Mouse (Mus musculus) kidney, postnatal 25 days (tissue): ENCODE measurements around the gene Copb1.
A peak's percentile ranks its signal among the peaks of the same experiment; 100 is the strongest.

Source experiments
- DNase-seq, 2 experiments: peaks; one replicate each; pipeline ENCODE4 v3.0.0; 2021; ENCODE audit warnings: mixed read lengths in 2 of 2

The Copb1 gene

GRCm38 (mm10) chr7:114253885-114254833, at the start of gene Copb1:
TSS of gene Copb1 (minus strand) at chr7:114254711.
- peak; percentile 97 for DNase-seq

- DNase-seq: no peak
Measured at GRCm38 (mm10) chr7:114301293-114301782, 46.8 kb upstream of the Copb1 start.

DNA sequence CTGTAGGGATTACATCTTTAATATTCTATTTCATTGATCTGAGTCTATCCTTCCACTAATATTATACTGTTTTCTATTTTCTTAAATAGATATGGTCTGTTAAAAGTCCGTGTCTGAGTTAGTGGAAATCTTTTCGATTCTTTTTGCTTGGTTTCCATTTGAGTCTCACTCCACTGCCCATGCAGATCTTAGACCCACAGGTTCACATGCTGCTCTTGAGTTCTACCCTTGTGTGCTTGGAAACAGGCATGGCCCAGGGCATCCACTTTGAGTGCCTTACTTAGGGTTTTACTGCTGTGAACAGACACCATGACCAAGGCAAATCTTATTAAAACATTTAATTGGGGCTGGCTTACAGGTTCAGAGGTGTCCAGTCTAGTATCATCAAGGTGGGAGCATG, 46.3 kb upstream of the Copb1 start:
- no peak for DNase-seq

DNA sequence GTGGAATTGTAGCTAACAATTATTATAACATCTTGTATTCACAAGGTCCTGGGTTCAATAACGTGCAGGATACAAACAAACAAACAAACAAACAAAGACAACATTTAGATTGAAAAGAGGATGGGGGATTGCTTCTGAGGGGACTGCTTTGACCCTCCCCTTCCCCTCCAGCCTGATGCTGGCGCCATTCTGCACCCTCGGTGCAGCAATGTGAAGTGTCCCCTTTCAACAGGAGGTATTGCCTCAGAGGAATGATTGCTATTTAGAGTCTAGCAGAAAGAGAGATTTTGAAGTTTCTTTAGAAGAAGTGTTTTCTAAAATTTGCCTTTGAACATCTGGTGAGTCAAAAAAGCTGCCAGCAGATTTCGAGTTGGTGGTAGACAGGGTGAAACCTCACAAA, 44.7 kb upstream of the Copb1 start:
- no peak for DNase-seq

- no peak for DNase-seq
Measured at GRCm38 (mm10) chr7:114294698-114295097, 40.2 kb upstream of the Copb1 start.

GRCm38 (mm10) chr7:114293903-114294302, 39.4 kb upstream of the Copb1 start:
- no peak for DNase-seq

DNA sequence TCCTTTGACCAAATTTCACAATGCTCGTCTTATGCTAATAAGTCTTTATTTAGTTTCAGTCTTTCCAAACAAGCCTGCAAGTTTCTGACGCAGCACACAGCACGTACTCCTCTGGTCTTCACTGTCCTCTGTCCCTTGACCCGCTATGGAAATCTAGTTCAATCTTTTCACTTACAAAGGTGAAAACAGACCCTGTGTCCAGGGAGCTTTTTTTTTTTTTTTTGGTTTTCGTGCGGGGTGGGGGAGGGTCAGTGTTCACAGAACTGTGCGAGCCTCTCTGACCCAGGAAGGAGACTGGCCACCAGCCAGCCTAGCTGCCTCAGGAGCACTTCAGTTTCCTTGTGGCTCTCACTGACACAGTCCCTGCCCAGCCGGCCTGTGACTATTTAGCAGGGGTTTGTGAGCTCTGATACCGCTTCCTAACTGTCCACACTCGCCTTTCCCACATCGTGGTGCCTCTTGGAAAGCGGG, 38.0 kb upstream of the Copb1 start:
- DNase-seq: peak; percentile 94

- DNase-seq: peak; percentile 46 to 79
Measured at GRCm38 (mm10) chr7:114291461-114292335, 37.2 kb upstream of the Copb1 start.

DNA sequence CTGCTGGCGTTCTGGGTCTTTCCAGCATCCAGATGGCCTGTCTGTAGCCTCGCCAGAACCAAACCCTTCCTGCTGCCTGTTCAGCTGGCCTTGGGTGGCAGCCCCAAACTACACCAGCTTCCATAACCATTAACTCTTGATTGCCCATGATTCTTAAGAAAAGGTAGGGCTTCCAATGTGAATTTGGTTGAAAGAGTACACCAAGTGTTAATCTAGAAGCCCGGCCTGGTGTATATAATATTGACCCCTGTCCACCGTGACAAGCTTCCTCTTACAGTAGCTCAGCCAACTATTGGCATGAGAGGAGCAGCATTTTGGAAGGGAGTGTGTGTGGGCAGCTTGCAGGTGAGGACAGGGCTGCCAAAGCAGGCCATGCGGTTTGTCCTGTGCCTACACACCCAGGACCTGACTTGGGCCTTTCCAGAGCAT, 35.6 kb upstream of the Copb1 start:
- no peak for DNase-seq

- DNase-seq: no peak
Measured at GRCm38 (mm10) chr7:114284296-114284910, 29.9 kb upstream of the Copb1 start.

DNA sequence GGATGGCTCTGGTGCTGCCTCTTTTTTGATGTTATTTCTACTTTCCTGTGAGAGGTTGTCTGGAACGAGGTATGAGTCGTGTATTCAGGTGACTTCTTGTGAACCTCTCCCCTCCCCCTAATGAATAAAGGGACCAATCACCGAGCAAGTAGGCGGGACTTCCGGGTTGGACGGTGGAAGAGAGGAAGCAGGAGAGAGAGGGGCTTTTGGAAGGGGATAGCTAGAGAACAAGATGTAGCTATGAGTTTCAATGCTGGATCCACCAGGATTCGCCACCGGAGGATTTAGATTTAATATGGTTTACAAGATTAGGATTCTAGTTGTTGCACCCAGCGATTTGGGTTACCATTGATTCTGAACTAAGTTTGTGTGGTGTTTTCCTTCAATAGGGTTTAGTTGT, 28.5 kb upstream of the Copb1 start:
- no peak for DNase-seq

- peak; percentile 46 to 58 for DNase-seq
Measured at GRCm38 (mm10) chr7:114281671-114282070, 27.2 kb upstream of the Copb1 start.

DNA sequence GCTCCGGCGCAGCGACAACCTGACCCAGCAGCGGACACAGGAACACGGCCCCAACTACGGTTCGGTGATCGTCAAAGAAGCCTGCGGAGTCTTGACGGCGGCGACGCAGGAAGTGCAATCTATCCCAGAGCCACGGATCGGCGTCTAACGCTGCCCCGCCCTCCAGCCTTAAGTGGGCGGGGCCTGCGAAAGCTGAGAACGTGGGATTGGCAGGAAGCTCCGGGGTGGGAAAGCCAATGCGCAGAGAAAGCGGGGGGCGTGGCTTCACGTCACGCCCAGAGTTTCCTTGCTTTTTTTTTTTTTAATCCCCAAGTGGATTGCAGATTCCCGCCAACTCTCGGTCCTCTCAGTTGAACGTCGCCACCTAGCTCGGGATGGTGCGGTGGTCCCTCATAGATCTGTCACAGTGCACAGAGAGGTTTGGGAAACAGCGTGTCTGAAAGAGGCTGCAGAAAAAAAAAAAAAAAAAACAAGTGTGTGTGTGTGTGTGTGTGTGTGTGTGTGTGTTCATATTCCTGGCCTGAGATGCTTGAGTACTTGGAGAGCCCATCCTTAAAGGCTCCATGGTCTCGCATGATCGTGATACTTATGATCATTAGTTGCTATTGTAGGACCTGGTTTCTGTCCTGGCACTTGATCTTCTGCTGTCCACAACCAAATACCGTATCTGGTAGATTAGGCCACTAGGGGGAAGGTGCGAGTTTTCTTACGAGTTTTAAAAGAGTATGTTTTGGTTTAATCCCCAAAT, 21.7 kb upstream of the Copb1 start, which contains the start of gene Psma1:
TSS of gene Psma1 (minus strand) at position 114 of the 748 bp plus-strand sequence.
- peak; percentile 98 for DNase-seq

DNA sequence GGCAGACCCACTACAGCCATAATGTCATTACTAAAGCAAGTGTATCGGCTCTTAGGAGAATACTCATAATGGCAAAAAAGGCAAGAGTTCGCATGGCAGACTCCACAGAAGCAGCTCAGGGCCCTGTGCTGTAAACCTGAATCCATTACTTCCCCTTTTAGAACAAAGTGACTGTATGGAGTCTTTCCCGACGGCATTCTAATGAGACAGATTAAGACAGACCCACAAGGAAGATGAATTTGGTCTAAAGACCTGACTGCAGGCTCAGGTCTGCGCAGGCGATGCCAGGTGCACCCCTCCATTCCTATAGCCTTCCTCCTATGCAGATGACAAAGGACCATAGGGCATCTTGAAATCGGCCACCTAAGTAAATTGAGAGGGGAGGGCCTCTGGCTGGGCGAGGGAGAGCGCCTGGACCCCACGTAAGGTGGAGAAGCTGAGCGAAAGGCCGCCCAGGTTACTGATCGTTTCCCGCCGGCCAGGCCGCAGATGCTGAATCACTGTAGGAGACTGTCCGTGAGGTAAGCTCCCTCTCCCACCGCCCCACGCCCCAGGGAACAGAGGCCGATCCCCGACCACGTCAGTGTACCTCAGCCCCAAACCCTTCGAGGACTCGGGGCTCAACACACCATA, 21.0 kb upstream of the Copb1 start:
- no peak for DNase-seq

- DNase-seq: no peak
Measured at GRCm38 (mm10) chr7:114268446-114268845, 13.9 kb upstream of the Copb1 start.

DNA sequence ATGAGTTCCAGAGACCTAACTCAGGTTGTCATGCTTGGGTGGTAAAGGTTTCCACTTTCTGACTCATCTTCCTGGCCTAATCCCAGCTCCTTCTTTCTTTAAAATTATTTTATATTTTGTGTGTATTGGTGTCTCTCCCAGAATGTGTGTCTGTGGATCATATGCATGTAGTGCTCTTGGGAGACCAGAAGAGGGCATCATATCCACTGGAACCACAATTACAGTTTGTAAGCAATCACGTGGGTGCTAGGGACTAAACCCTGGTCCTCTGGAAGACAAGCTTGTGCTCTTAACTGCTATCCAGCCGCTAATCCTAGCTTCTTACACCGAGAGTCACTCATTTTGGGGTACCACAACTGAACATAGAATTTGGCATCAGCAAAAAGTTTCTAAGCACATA, 2.8 kb downstream of the Copb1 start:
- DNase-seq: no peak

GRCm38 (mm10) chr7:114233980-114234379, 20.5 kb downstream of the Copb1 start:
- DNase-seq: no peak

GRCm38 (mm10) chr7:114232982-114233381, 21.5 kb downstream of the Copb1 start:
- no peak for DNase-seq

DNA sequence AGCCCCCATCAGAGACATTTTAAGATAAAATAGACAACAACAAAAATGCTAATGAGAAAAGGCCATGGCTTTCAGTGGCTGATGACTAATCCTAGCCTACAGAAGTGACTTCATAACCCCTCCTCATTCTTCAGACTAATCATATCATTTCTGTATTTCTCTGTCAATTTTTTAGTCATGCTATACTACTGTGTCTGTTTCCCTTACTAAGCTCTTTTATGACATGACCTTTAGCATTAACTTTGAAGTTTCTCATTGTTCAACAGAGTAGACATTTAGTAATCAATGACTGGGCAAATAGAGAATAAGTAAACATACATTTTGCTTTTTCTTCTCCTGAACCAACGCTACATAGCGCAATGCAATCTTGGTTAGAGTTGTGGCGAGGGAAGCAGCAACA, 22.7 kb downstream of the Copb1 start:
- no peak for DNase-seq

GRCm38 (mm10) chr7:114226521-114226920, 28.0 kb downstream of the Copb1 start:
- DNase-seq: no peak

DNA sequence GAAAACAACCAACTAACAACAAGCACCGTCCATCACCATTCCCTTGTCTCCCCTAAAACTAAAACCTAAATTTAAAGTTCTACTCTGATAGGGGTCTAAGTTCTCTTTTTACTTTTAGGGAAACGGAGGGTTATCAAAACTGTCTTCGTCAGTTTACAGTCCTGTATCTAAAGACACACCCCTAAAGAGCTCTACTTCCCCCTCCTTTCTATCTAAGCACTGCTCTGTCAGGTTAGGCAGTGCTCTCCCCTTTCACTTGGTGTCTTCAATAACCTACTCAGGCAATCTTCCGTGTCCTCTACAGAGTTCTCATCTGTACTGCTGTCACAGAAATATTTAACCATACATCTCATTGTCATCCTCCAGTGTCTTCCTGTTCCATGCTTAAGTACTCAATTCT, 34.1 kb downstream of the Copb1 start:
- no peak for DNase-seq
